Mouse (Mus musculus): Measurements from ENCODE around the gene Lgals7. TPM values are rescaled to one million over a fixed set of nuclear protein-coding genes. Genes with fewer than 3 reads are reported as not detected.
"Not testable (repeated sequence)": the region's sequence is repeated elsewhere in the genome, so short reads cannot be mapped to it uniquely, and the experiment has no call there.

The Lgals7 gene
- total RNA-seq, 2 experiments from 2014 or later = 0.52 to 2.3 TPM

- DNase-seq (ENCODE audit: low spot score in 2 of 2) = no peak
Observed at GRCm38 (mm10) chr7:28876099-28876498, 12.4 kb downstream of the Lgals7 start.

GRCm38 (mm10) chr7:28877155-28877554 lies 13.5 kb downstream of the Lgals7 start:
- DNase-seq (ENCODE audit: low spot score in 2 of 2) = no peak

GRCm38 (mm10) chr7:28877856-28878255 lies 14.2 kb downstream of the Lgals7 start:
- no peak for DNase-seq (ENCODE audit: low spot score in 2 of 2)

GRCm38 (mm10) chr7:28879606-28880005 lies 16.0 kb downstream of the Lgals7 start:
- DNase-seq (ENCODE audit: low spot score in 2 of 2) = no peak

- no peak for DNase-seq (ENCODE audit: low spot score in 2 of 2)
Observed at GRCm38 (mm10) chr7:28880554-28880953, 16.9 kb downstream of the Lgals7 start.

GRCm38 (mm10) chr7:28881199-28881598 lies 17.5 kb downstream of the Lgals7 start, which contains the start of gene Capn12:
Gene Capn12 (plus strand): TSS chr7:28881422.
- DNase-seq (ENCODE audit: low spot score in 2 of 2) = no peak

GRCm38 (mm10) chr7:28883039-28883438 lies 19.4 kb downstream of the Lgals7 start:
- DNase-seq (ENCODE audit: low spot score in 2 of 2) = no peak

GRCm38 (mm10) chr7:28883704-28884103 lies 20.1 kb downstream of the Lgals7 start:
- DNase-seq (ENCODE audit: low spot score in 2 of 2) = not testable (repeated sequence)

GRCm38 (mm10) chr7:28886486-28886885 lies 22.8 kb downstream of the Lgals7 start:
- DNase-seq (ENCODE audit: low spot score in 2 of 2) = no peak

GRCm38 (mm10) chr7:28888701-28889161 lies 25.1 kb downstream of the Lgals7 start:
- DNase-seq (ENCODE audit: low spot score in 2 of 2) = no peak

- DNase-seq (ENCODE audit: low spot score in 2 of 2) = no peak
Observed at GRCm38 (mm10) chr7:28892601-28893000, 28.9 kb downstream of the Lgals7 start.

- DNase-seq (ENCODE audit: low spot score in 2 of 2) = peak in 1 of 2 experiments; percentile 49
Observed at GRCm38 (mm10) chr7:28893643-28894265, 30.1 kb downstream of the Lgals7 start.

GRCm38 (mm10) chr7:28894942-28895341 lies 31.3 kb downstream of the Lgals7 start:
- no peak for DNase-seq (ENCODE audit: low spot score in 2 of 2)

GRCm38 (mm10) chr7:28897661-28898060 lies 34.0 kb downstream of the Lgals7 start:
- no peak for DNase-seq (ENCODE audit: low spot score in 2 of 2)

GRCm38 (mm10) chr7:28899972-28900371 lies 36.3 kb downstream of the Lgals7 start:
- DNase-seq (ENCODE audit: low spot score in 2 of 2) = no peak

- no peak for DNase-seq (ENCODE audit: low spot score in 2 of 2)
Observed at GRCm38 (mm10) chr7:28901311-28902125, 37.9 kb downstream of the Lgals7 start.

- DNase-seq (ENCODE audit: low spot score in 2 of 2) = no peak
Observed at GRCm38 (mm10) chr7:28902180-28902579, 38.5 kb downstream of the Lgals7 start.

GRCm38 (mm10) chr7:28902809-28903208 lies 39.2 kb downstream of the Lgals7 start:
- no peak for DNase-seq (ENCODE audit: low spot score in 2 of 2)

GRCm38 (mm10) chr7:28903778-28904177 lies 40.1 kb downstream of the Lgals7 start:
- no peak for DNase-seq (ENCODE audit: low spot score in 2 of 2)

- no peak for DNase-seq (ENCODE audit: low spot score in 2 of 2)
Observed at GRCm38 (mm10) chr7:28907195-28907594, 43.5 kb downstream of the Lgals7 start.

- DNase-seq (ENCODE audit: low spot score in 2 of 2) = no peak
Observed at GRCm38 (mm10) chr7:28911632-28912031, 48.0 kb downstream of the Lgals7 start.

- no peak for DNase-seq (ENCODE audit: low spot score in 2 of 2)
Observed at GRCm38 (mm10) chr7:28913171-28913570, 49.5 kb downstream of the Lgals7 start.

Measured in gastrocnemius, postnatal 4 days (tissue).